In genomic region chr9:109826181-109826580, GRCm38 (mm10) we compare ENCODE assay signal across 32 mouse cellular contexts. TPM values are rescaled to one million over a fixed set of nuclear protein-coding genes. Genes with fewer than 3 reads are reported as not detected.
DNase-seq lines count a peak whose midpoint lies in the region; ATAC-seq and TF ChIP-seq lines count a peak whose summit lies in the region.
"Had no signal": no experiment of that assay in that cellular context is flagged by ENCODE, and none has a peak within 500 bp of the region (broad histone marks: within the 10 kb centered on the region; RNA-seq: fewer than 3 reads in every experiment).

No protein-coding gene starts in this region.

- H3K79me2 ChIP-seq in MEL (ENCODE audit: control insufficient read depth, insufficient read depth, low read length, poor library complexity) = no peaks in the 10 kb centered on the region

- TF ChIP-seq CTCF in G1E (IDR thresholded peaks at IDR 0.05; ENCODE audit: low read depth, low read length) (no peak), MEL (IDR thresholded peaks at IDR 0.05 in 2 of 3, conservative IDR thresholded peaks at IDR 0.05 in 1 of 3; ENCODE audit: control insufficient read depth in 1 of 3, insufficient read depth in 1 of 3, low read depth in 2 of 3, low read length in 3 of 3, poor library complexity in 1 of 3, severe bottlenecking in 1 of 3) (no peak)
- TF ChIP-seq CTCF in liver, embryonic 14.5 days (IDR thresholded peaks at IDR 0.05; ENCODE audit: low read depth) = no peak

- H3K27me3 ChIP-seq in G1E (ENCODE audit: insufficient read depth, low read length) = no peaks in the 10 kb centered on the region
- no peaks in the 10 kb centered on the region for H3K27me3 ChIP-seq in MEL (ENCODE audit: control insufficient read depth in 1 of 2, insufficient read depth in 2 of 2, low read length in 2 of 2)
- no peaks in the 10 kb centered on the region for H3K27me3 ChIP-seq in liver, embryonic 14.5 days (ENCODE audit: control insufficient read depth, insufficient read depth, low read length)
- H3K27me3 ChIP-seq: embryonic facial prominence, embryonic 12.5 days; embryonic facial prominence, embryonic 15.5 days; heart, embryonic 12.5 days; heart, embryonic 15.5 days; hindbrain, embryonic 13.5 days had no signal

- no peaks in the 10 kb centered on the region for H3K9me3 ChIP-seq in G1E (replicated peaks)
- H3K9me3 ChIP-seq in MEL (replicated peaks; ENCODE audit: insufficient read depth, low read length) = no peaks in the 10 kb centered on the region
- no peaks in the 10 kb centered on the region for H3K9me3 ChIP-seq in liver, embryonic 14.5 days (ENCODE audit: control insufficient read depth, low read length)
- H3K9me3 ChIP-seq: embryonic facial prominence, embryonic 12.5 days; embryonic facial prominence, embryonic 15.5 days; heart, embryonic 12.5 days; heart, embryonic 15.5 days; hindbrain, embryonic 10.5 days; hindbrain, embryonic 13.5 days had no signal

- TF ChIP-seq POLR2A in MEL (IDR thresholded peaks at IDR 0.05; ENCODE audit: control insufficient read depth in 1 of 2, insufficient read depth in 1 of 2, low read depth in 1 of 2, low read length in 2 of 2, poor library complexity in 1 of 2) = no peak

- H3K36me3 ChIP-seq in G1E (replicated peaks) (peaks cover 14% of the 10 kb centered on the region), MEL (ENCODE audit: control insufficient read depth in 1 of 2, insufficient read depth in 2 of 2, low read length in 2 of 2) (peaks cover 0 to 20% of the 10 kb centered on the region in 2 experiments; a peak in 2 of 4 replicates)
- H3K36me3 ChIP-seq in liver, embryonic 14.5 days (replicated peaks; ENCODE audit: control insufficient read depth, insufficient read depth, low read depth) = no peaks in the 10 kb centered on the region
- H3K36me3 ChIP-seq: heart, embryonic 15.5 days had no signal

- H3K4me3 ChIP-seq in G1E (ENCODE audit: low read depth, low read length) = no peak overlapping the region
- no peak overlapping the region for H3K4me3 ChIP-seq in MEL (ENCODE audit: control insufficient read depth in 1 of 2, insufficient read depth in 1 of 2, low read depth in 2 of 2, low read length in 2 of 2)
- H3K4me3 ChIP-seq in liver, embryonic 14.5 days (ENCODE audit: insufficient read depth in 1 of 2, low read depth in 2 of 2, low read length in 2 of 2) = no peak overlapping the region
- H3K4me3 ChIP-seq: embryonic facial prominence, embryonic 12.5 days; embryonic facial prominence, embryonic 15.5 days; gastrocnemius, adult 2 months; heart, embryonic 12.5 days; heart, embryonic 15.5 days; hindbrain, embryonic 10.5 days; hindbrain, embryonic 13.5 days had no signal

- peak overlapping the region; percentile 53 for H3K27ac ChIP-seq in MEL (ENCODE audit: control insufficient read depth, low read depth, low read length)
- no peak overlapping the region for H3K27ac ChIP-seq in liver, embryonic 14.5 days
- H3K27ac ChIP-seq: embryonic facial prominence, embryonic 12.5 days; embryonic facial prominence, embryonic 15.5 days; gastrocnemius, adult 2 months; heart, embryonic 15.5 days; hindbrain, embryonic 10.5 days; hindbrain, embryonic 13.5 days had no signal

- peaks cover 31% of the 10 kb centered on the region for H3K4me1 ChIP-seq in G1E (ENCODE audit: insufficient read depth, low read depth, low read length)
- peaks cover 12 to 16% of the 10 kb centered on the region in 2 experiments for H3K4me1 ChIP-seq in MEL (ENCODE audit: control insufficient read depth in 1 of 2, insufficient read depth in 2 of 2, low read length in 2 of 2)
- peaks cover 9 to 14% of the 10 kb centered on the region in 2 experiments; a peak in 3 of 4 replicates for H3K4me1 ChIP-seq in liver, embryonic 14.5 days (replicated peaks; ENCODE audit: control insufficient read depth in 2 of 2, insufficient read depth in 2 of 2, low read length in 1 of 2)
- H3K4me1 ChIP-seq: embryonic facial prominence, embryonic 12.5 days; embryonic facial prominence, embryonic 15.5 days; heart, embryonic 15.5 days; hindbrain, embryonic 10.5 days; hindbrain, embryonic 13.5 days had no signal

- TF ChIP-seq RAD21 in MEL (IDR thresholded peaks at IDR 0.05; ENCODE audit: low read depth, low read length) = no peak

- H3K4me2 ChIP-seq in liver, embryonic 14.5 days (ENCODE audit: low read depth) = no peak overlapping the region
- H3K4me2 ChIP-seq: embryonic facial prominence, embryonic 12.5 days; embryonic facial prominence, embryonic 15.5 days; heart, embryonic 12.5 days; heart, embryonic 15.5 days; hindbrain, embryonic 13.5 days had no signal

- peak in 1 of 2 experiments; percentile 31; a peak in 2 of 4 replicates for TF ChIP-seq EP300 in MEL (IDR thresholded peaks at IDR 0.05; ENCODE audit: low read depth in 1 of 2, low read length in 2 of 2)
- no peak for TF ChIP-seq EP300 in liver, embryonic 14.5 days (IDR thresholded peaks at IDR 0.05; ENCODE audit: low read depth)

- H3K9ac ChIP-seq in MEL (ENCODE audit: control insufficient read depth, low read depth, low read length, poor library complexity, severe bottlenecking) = no peak overlapping the region
- H3K9ac ChIP-seq in liver, embryonic 14.5 days (replicated peaks) = no peak overlapping the region
- H3K9ac ChIP-seq: embryonic facial prominence, embryonic 12.5 days; embryonic facial prominence, embryonic 15.5 days; forebrain, postnatal 0 days; heart, embryonic 12.5 days; heart, embryonic 15.5 days; hindbrain, embryonic 13.5 days had no signal

- ATAC-seq in G1E (ENCODE audit: extremely low read depth, insufficient number of reproducible peaks, low FRiP score, poor library complexity, severe bottlenecking) = peak; percentile 59
- ATAC-seq in liver, embryonic 14.5 days (ENCODE audit: insufficient read depth) = peak; percentile 60; the same call in 1 of the 2 replicates
- peak; percentile 29 for ATAC-seq in megakaryocyte progenitor cell, adult 5-6 weeks (replicated peaks; ENCODE audit: poor library complexity)
- ATAC-seq: CD4-positive, CD25-positive, alpha-beta regulatory T cell, adult 4 months; forebrain, embryonic 14.5 days; forebrain, postnatal 0 days; hindbrain, embryonic 16.5 days had no signal

- DNase-seq in G1E (ENCODE audit: low spot score) = no peak
- peak; percentile 60 for DNase-seq in MEL (ENCODE audit: low read depth, low spot score)
- DNase-seq in liver, embryonic 14.5 days (ENCODE audit: low read depth in 3 of 3, low spot score in 3 of 3) = no peak
- DNase-seq in layer of hippocampus, adult 8-10 months (ENCODE audit: low spot score in 2 of 2) = no peak
- DNase-seq in layer of hippocampus, postnatal 25 days (ENCODE audit: extremely low spot score in 1 of 2, low spot score in 1 of 2) = no peak
- DNase-seq in left cerebral cortex, adult 8-10 months (ENCODE audit: low spot score in 2 of 2) = no peak
- DNase-seq: adrenal gland, adult 2 months; adrenal gland, postnatal 14 days; cerebellum, adult 11 months; cerebellum, adult 2 months; cerebellum, adult 9-11 months; cerebellum, postnatal 25 days; forebrain, postnatal 0 days; gastrocnemius, adult 2 months; gastrocnemius, postnatal 14 days; heart, adult 18-20 months; heart, postnatal 10 days; heart, postnatal 36 days had no signal

- 16% methylated on average over 5 of the region's 5 CpGs for WGBS in liver, embryonic 14.5 days (ENCODE audit: insufficient replicate concordance)

RNA-seq across cellular contexts. Expression of gene Nme6, which starts 6.4 kb away (rescaled TPM):
- total RNA-seq in G1E (2014; fragmentation: Nextera tagmentation) = 45.6 and 63.6 TPM in 2 replicates
- 33.4 and 44.1 TPM in 2 replicates for total RNA-seq in G1E (2017)
- polyA plus RNA-seq in G1E (2012) = 7.6 and 13.6 TPM in 2 replicates
- total RNA-seq in MEL (2012; rRNA removed) = 75.9 and 98.2 TPM in 2 replicates
- 10 to 100 TPM in 1 of 2 experiments, not detected in 1; 84.1 TPM for polyA plus RNA-seq in MEL (2012; ENCODE audit: insufficient read depth in 1 of 2, insufficient read length in 2 of 2, low read depth in 1 of 2, low replicate concordance in 2 of 2, missing spikeins in 1 of 2)
- polyA plus RNA-seq in liver, embryonic 14.5 days (2012; rRNA removed) = 34.0 and 34.3 TPM in 2 replicates
- polyA plus RNA-seq in liver, embryonic 14.5 days (2014; fragmentation: Nextera tagmentation; extraction: Ambion mirVana) = 53.6 and 54.6 TPM in 2 replicates
- 60.6 and 62.4 TPM in 2 replicates for total RNA-seq in megakaryocyte progenitor cell, adult 5-6 weeks (2015)
- total RNA-seq in megakaryocyte progenitor cell, adult 5-6 weeks (2017) = 40.7 and 45.1 TPM in 2 replicates
- total RNA-seq in layer of hippocampus, adult 8-10 months (2022) = 10 to 100 TPM; 11.7 to 15.0 (median 14.4) TPM
- 1 to 10 TPM; 8.7 to 9.1 TPM for total RNA-seq in layer of hippocampus, postnatal 25 days (2021)
- total RNA-seq in left cerebral cortex, adult 8-10 months (2022) = 10 to 100 TPM in 3 of 4 experiments, 1 to 10 TPM in 1; 9.2 to 13.7 (median 11.5) TPM

RNA-seq across cellular contexts. Expression of gene Spink8, which starts 14.1 kb away (rescaled TPM):
- total RNA-seq in G1E (2014; fragmentation: Nextera tagmentation) = not detected in 2 replicates
- total RNA-seq in G1E (2017) = 15.7 and 16.0 TPM in 2 replicates
- polyA plus RNA-seq in G1E (2012) = not detected in 2 replicates
- not detected in 2 replicates for total RNA-seq in MEL (2012; rRNA removed)
- polyA plus RNA-seq in MEL (2012; ENCODE audit: insufficient read depth in 1 of 2, insufficient read length in 2 of 2, low read depth in 1 of 2, low replicate concordance in 2 of 2, missing spikeins in 1 of 2) = not detected
- not detected in 2 replicates for polyA plus RNA-seq in liver, embryonic 14.5 days (2012; rRNA removed)
- polyA plus RNA-seq in liver, embryonic 14.5 days (2014; fragmentation: Nextera tagmentation; extraction: Ambion mirVana) = not detected in 2 replicates
- not detected in 2 replicates for total RNA-seq in megakaryocyte progenitor cell, adult 5-6 weeks (2015)
- total RNA-seq in megakaryocyte progenitor cell, adult 5-6 weeks (2017) = not detected in 2 replicates
- 10 to 100 TPM; 44.9 to 68.6 (median 55.3) TPM for total RNA-seq in layer of hippocampus, adult 8-10 months (2022)
- 10 to 100 TPM; 65.0 to 68.7 TPM for total RNA-seq in layer of hippocampus, postnatal 25 days (2021)
- 1 to 10 TPM in 3 of 4 experiments, under 1 TPM in 1; 0.78 to 5.6 (median 1.9) TPM for total RNA-seq in left cerebral cortex, adult 8-10 months (2022)
- total RNA-seq: common myeloid progenitor, adult 5-6 weeks; forebrain, postnatal 0 days; gastrocnemius, adult 2 months; gastrocnemius, postnatal 14 days; heart, adult 18-20 months; heart, postnatal 10 days; heart, postnatal 36 days had no signal
- polyA plus RNA-seq: adrenal gland, adult 2 months; C2C12; CD4-positive, CD25-positive, alpha-beta regulatory T cell, adult 4 months; embryonic facial prominence, embryonic 12.5 days; forebrain, embryonic 11.5 days; forebrain, embryonic 14.5 days; heart, embryonic 12.5 days; heart, embryonic 15.5 days; hindbrain, embryonic 10.5 days; hindbrain, embryonic 13.5 days; hindbrain, embryonic 16.5 days had no signal

RNA-seq across cellular contexts. Expression of gene Camp, which starts 23.2 kb away (rescaled TPM):
- not detected in 2 replicates for total RNA-seq in G1E (2014; fragmentation: Nextera tagmentation)
- not detected in 2 replicates for total RNA-seq in G1E (2017)
- polyA plus RNA-seq in G1E (2012) = 0.12 TPM in 1 of 2 replicates, not detected in the other
- not detected in 2 replicates for total RNA-seq in MEL (2012; rRNA removed)
- polyA plus RNA-seq in MEL (2012; ENCODE audit: insufficient read depth in 1 of 2, insufficient read length in 2 of 2, low read depth in 1 of 2, low replicate concordance in 2 of 2, missing spikeins in 1 of 2) = under 1 TPM in 1 of 2 experiments, not detected in 1; 0.13 TPM
- 54.1 and 56.1 TPM in 2 replicates for polyA plus RNA-seq in liver, embryonic 14.5 days (2012; rRNA removed)
- polyA plus RNA-seq in liver, embryonic 14.5 days (2014; fragmentation: Nextera tagmentation; extraction: Ambion mirVana) = 78.5 and 101 TPM in 2 replicates
- total RNA-seq in megakaryocyte progenitor cell, adult 5-6 weeks (2015) = 257 and 482 TPM in 2 replicates
- total RNA-seq in megakaryocyte progenitor cell, adult 5-6 weeks (2017) = 178 and 390 TPM in 2 replicates
- not detected for total RNA-seq in layer of hippocampus, adult 8-10 months (2022)
- total RNA-seq in layer of hippocampus, postnatal 25 days (2021) = not detected
- total RNA-seq in left cerebral cortex, adult 8-10 months (2022) = not detected
- total RNA-seq: forebrain, postnatal 0 days; gastrocnemius, adult 2 months; gastrocnemius, postnatal 14 days; heart, adult 18-20 months; heart, postnatal 36 days had no signal
- polyA plus RNA-seq: adrenal gland, adult 2 months; C2C12; CD4-positive, CD25-positive, alpha-beta regulatory T cell, adult 4 months; forebrain, embryonic 14.5 days; hindbrain, embryonic 10.5 days had no signal

RNA-seq across cellular contexts. Expression of gene Fbxw27, which starts 35.7 kb away (rescaled TPM):
- total RNA-seq in G1E (2014; fragmentation: Nextera tagmentation) (not detected in 2 replicates), G1E (2017) (0.33 and 0.41 TPM in 2 replicates), MEL (2012; rRNA removed) (not detected in 2 replicates)
- polyA plus RNA-seq in G1E (2012) (not detected in 2 replicates), MEL (2012; ENCODE audit: insufficient read depth in 1 of 2, insufficient read length in 2 of 2, low read depth in 1 of 2, low replicate concordance in 2 of 2, missing spikeins in 1 of 2) (not detected)
- not detected in 2 replicates for polyA plus RNA-seq in liver, embryonic 14.5 days (2012; rRNA removed)
- polyA plus RNA-seq in liver, embryonic 14.5 days (2014; fragmentation: Nextera tagmentation; extraction: Ambion mirVana) = not detected in 2 replicates
- total RNA-seq in megakaryocyte progenitor cell, adult 5-6 weeks (2015) = not detected in 2 replicates
- total RNA-seq in megakaryocyte progenitor cell, adult 5-6 weeks (2017) = not detected in 2 replicates
- total RNA-seq in layer of hippocampus, adult 8-10 months (2022) = not detected
- total RNA-seq in layer of hippocampus, postnatal 25 days (2021) = not detected
- not detected for total RNA-seq in left cerebral cortex, adult 8-10 months (2022)
- total RNA-seq: adrenal gland, adult 2 months; adrenal gland, postnatal 14 days; adrenal gland, postnatal 4 days; common myeloid progenitor, adult 5-6 weeks; forebrain, postnatal 0 days; gastrocnemius, adult 2 months; gastrocnemius, postnatal 14 days; heart, adult 18-20 months; heart, postnatal 10 days; heart, postnatal 36 days had no signal
- polyA plus RNA-seq: adrenal gland, adult 2 months; C2C12; CD4-positive, CD25-positive, alpha-beta regulatory T cell, adult 4 months; embryonic facial prominence, embryonic 12.5 days; embryonic facial prominence, embryonic 15.5 days; forebrain, embryonic 11.5 days; forebrain, embryonic 14.5 days; forebrain, postnatal 0 days; heart, embryonic 12.5 days; heart, embryonic 15.5 days; hindbrain, embryonic 10.5 days; hindbrain, embryonic 13.5 days; hindbrain, embryonic 16.5 days had no signal

RNA-seq across cellular contexts. Expression of gene Cdc25a, which starts 49.2 kb away (rescaled TPM):
- total RNA-seq in G1E (2014; fragmentation: Nextera tagmentation) (37.1 and 38.5 TPM in 2 replicates), G1E (2017) (44.0 and 46.4 TPM in 2 replicates), MEL (2012; rRNA removed) (50.6 and 67.4 TPM in 2 replicates)
- polyA plus RNA-seq in G1E (2012) (102 and 128 TPM in 2 replicates), MEL (2012; ENCODE audit: insufficient read depth in 1 of 2, insufficient read length in 2 of 2, low read depth in 1 of 2, low replicate concordance in 2 of 2, missing spikeins in 1 of 2) (10 to 100 TPM; 67.2 to 79.4 TPM)
- polyA plus RNA-seq in liver, embryonic 14.5 days (2012; rRNA removed) = 7.6 and 10.8 TPM in 2 replicates
- 11.9 and 14.9 TPM in 2 replicates for polyA plus RNA-seq in liver, embryonic 14.5 days (2014; fragmentation: Nextera tagmentation; extraction: Ambion mirVana)
- 28.8 and 33.8 TPM in 2 replicates for total RNA-seq in megakaryocyte progenitor cell, adult 5-6 weeks (2015)
- 46.3 and 55.2 TPM in 2 replicates for total RNA-seq in megakaryocyte progenitor cell, adult 5-6 weeks (2017)
- 1 to 10 TPM; 5.1 to 7.7 (median 6.4) TPM for total RNA-seq in layer of hippocampus, adult 8-10 months (2022)
- 1 to 10 TPM; 4.3 to 5.6 TPM for total RNA-seq in layer of hippocampus, postnatal 25 days (2021)
- total RNA-seq in left cerebral cortex, adult 8-10 months (2022) = 1 to 10 TPM; 4.8 to 6.1 (median 5.6) TPM

Comparison
In these comparisons a context has a peak if more than half of its experiments do, and no peak if none do; other contexts are left out.
1. RNA of gene Camp, which starts 23.2 kb away (total RNA-seq): 178 to 482 TPM in megakaryocyte progenitor cell, adult 5-6 weeks; not detected in MEL, not detected in G1E, not detected in layer of hippocampus, adult 8-10 months, not detected in layer of hippocampus, postnatal 25 days and not detected in left cerebral cortex, adult 8-10 months; every median in the first group is over 100 times any median in the second.
2. Peak in every context shown above with its lines, with median percentiles within 50 percentile points of each other: ATAC-seq.